Mouse (Mus musculus): ENCODE results near the gene Alox12.
A peak's percentile ranks its signal among the peaks of the same experiment; 100 is the strongest.

- TF ChIP-seq POLR2A (IDR thresholded peaks at IDR 0.05; ENCODE audit: low read depth, low read length) (peak; percentile 89), CTCF (conservative IDR thresholded peaks at IDR 0.05; ENCODE audit: insufficient read depth, insufficient read length, low read depth, low read length) (peak; percentile 60; the same call in 1 of the 2 replicates)
These were observed 17.5 kb downstream of the Alox12 start, which contains the start of gene 0610010K14Rik for GRCm38 (mm10) chr11:70237457-70238167.

All from kidney, adult 2 months (tissue).